Mouse (Mus musculus): ENCODE results near the gene Vmo1.

- TF ChIP-seq CTCF (IDR thresholded peaks at IDR 0.05; ENCODE audit: low read depth) (no peak), EP300 (IDR thresholded peaks at IDR 0.05; ENCODE audit: low read depth) (no peak)
Measured at GRCm38 (mm10) chr11:70474872-70475534, 39.4 kb downstream of the Vmo1 start.
